42 mouse cellular contexts compared by ENCODE assay signal in genomic region chr2:165086634-165087033, GRCm38 (mm10). TPM values are rescaled to one million over a fixed set of nuclear protein-coding genes. Genes with fewer than 3 reads are reported as not detected.
DNase-seq lines count a peak whose midpoint lies in the region; ATAC-seq and TF ChIP-seq lines count a peak whose summit lies in the region.
"Had no signal": no experiment of that assay in that cellular context is flagged by ENCODE, and none has a peak within 500 bp of the region (broad histone marks: within the 10 kb centered on the region; RNA-seq: fewer than 3 reads in every experiment).

No protein-coding gene starts in this region.

- no peak for TF ChIP-seq CTCF in hindbrain, postnatal 0 days (IDR thresholded peaks at IDR 0.05; ENCODE audit: low read depth)
- no peak for TF ChIP-seq CTCF in forebrain, postnatal 0 days (IDR thresholded peaks at IDR 0.05; ENCODE audit: low read depth)

- no peak overlapping the region for H3K4me3 ChIP-seq in hindbrain, postnatal 0 days (ENCODE audit: low read length)
- H3K4me3 ChIP-seq in hindbrain, embryonic 12.5 days = no peak overlapping the region
- H3K4me3 ChIP-seq in forebrain, postnatal 0 days (ENCODE audit: low read depth, low read length) = no peak overlapping the region
- H3K4me3 ChIP-seq: embryonic facial prominence, embryonic 10.5 days; embryonic facial prominence, embryonic 15.5 days; limb, embryonic 12.5 days; liver, embryonic 15.5 days; midbrain, embryonic 12.5 days; myocyte; neural tube, embryonic 15.5 days had no signal

- 0 out of 2 replicates have a peak overlapping the region, but pooled peaks have one; percentile 11 for H3K27ac ChIP-seq in hindbrain, postnatal 0 days
- no peak overlapping the region for H3K27ac ChIP-seq in hindbrain, embryonic 12.5 days
- no peak overlapping the region for H3K27ac ChIP-seq in forebrain, postnatal 0 days (ENCODE audit: low read depth, low read length)
- H3K27ac ChIP-seq: embryonic facial prominence, embryonic 10.5 days; embryonic facial prominence, embryonic 15.5 days; limb, embryonic 12.5 days; liver, embryonic 15.5 days; neural tube, embryonic 15.5 days had no signal

- no peak overlapping the region for H3K9ac ChIP-seq in hindbrain, postnatal 0 days (replicated peaks; ENCODE audit: low read length)
- no peak overlapping the region for H3K9ac ChIP-seq in hindbrain, embryonic 12.5 days
- H3K9ac ChIP-seq in forebrain, postnatal 0 days = no peak overlapping the region
- H3K9ac ChIP-seq: embryonic facial prominence, embryonic 15.5 days; limb, embryonic 12.5 days; liver, embryonic 15.5 days; lung, embryonic 14.5 days; midbrain, embryonic 12.5 days; neural tube, embryonic 15.5 days had no signal

- DNase-seq in hindbrain, postnatal 0 days (ENCODE audit: low spot score) = no peak
- peak; percentile 56 for DNase-seq in retina, postnatal 1 day
- DNase-seq in retina, embryonic 14.5 days (ENCODE audit: low spot score) = no peak
- DNase-seq in forebrain, postnatal 0 days = peak; percentile 40
- no peak for DNase-seq in gastrocnemius, postnatal 14 days
- DNase-seq in cerebellum, postnatal 25 days = no peak
- DNase-seq: adrenal gland, postnatal 25 days; B cell, adult 2 months; cerebellum, adult 2 months; cerebellum, postnatal 14 days; gastrocnemius, postnatal 36 days; heart, adult 18-20 months; heart, postnatal 4 days; kidney, adult 9 months; kidney, postnatal 10 days; lung, embryonic 14.5 days; lung, postnatal 14 days; right cerebral cortex, adult 18-20 months; spleen, adult 18-20 months; thymus, adult 18-20 months; thymus, postnatal 25 days had no signal

- intact Hi-C loops in gastrocnemius, postnatal 14 days (cut with DNase I; ENCODE audit: low total_unique reads) = no loop called here

- H3K4me2 ChIP-seq in hindbrain, postnatal 0 days (ENCODE audit: low read depth, low read length) = no peak overlapping the region
- no peak overlapping the region for H3K4me2 ChIP-seq in hindbrain, embryonic 12.5 days (replicated peaks)
- H3K4me2 ChIP-seq in forebrain, postnatal 0 days (ENCODE audit: low read depth) = no peak overlapping the region
- H3K4me2 ChIP-seq: embryonic facial prominence, embryonic 15.5 days; heart, embryonic 11.5 days; limb, embryonic 12.5 days; liver, embryonic 15.5 days; lung, embryonic 14.5 days; midbrain, embryonic 12.5 days; neural tube, embryonic 15.5 days had no signal

- H3K27me3 ChIP-seq in hindbrain, postnatal 0 days (ENCODE audit: insufficient read depth, low read length) = no peaks in the 10 kb centered on the region
- 0 out of 2 replicates have a peak, but pooled peaks cover 6% of the 10 kb centered on the region for H3K27me3 ChIP-seq in hindbrain, embryonic 12.5 days
- no peaks in the 10 kb centered on the region for H3K27me3 ChIP-seq in forebrain, postnatal 0 days (ENCODE audit: insufficient read depth, low read length)
- H3K27me3 ChIP-seq: neural tube, embryonic 15.5 days had no signal

- no peaks in the 10 kb centered on the region for H3K4me1 ChIP-seq in hindbrain, postnatal 0 days (ENCODE audit: insufficient read depth, low read length)
- H3K4me1 ChIP-seq in hindbrain, embryonic 12.5 days = peaks cover 3% of the 10 kb centered on the region; the same call in 1 of the 2 replicates
- H3K4me1 ChIP-seq in forebrain, postnatal 0 days (ENCODE audit: insufficient read depth) = no peaks in the 10 kb centered on the region
- H3K4me1 ChIP-seq: embryonic facial prominence, embryonic 15.5 days; limb, embryonic 12.5 days; liver, embryonic 15.5 days; midbrain, embryonic 12.5 days had no signal

- 74% methylated on average over 4 of the region's 4 CpGs for WGBS in hindbrain, postnatal 0 days
- 78% methylated on average over 4 of the region's 4 CpGs for WGBS in hindbrain, embryonic 12.5 days
- WGBS in forebrain, postnatal 0 days = 54% methylated on average over 4 of the region's 4 CpGs

- H3K36me3 ChIP-seq in hindbrain, postnatal 0 days (ENCODE audit: insufficient read depth, low read length) = no peaks in the 10 kb centered on the region
- no peaks in the 10 kb centered on the region for H3K36me3 ChIP-seq in hindbrain, embryonic 12.5 days
- no peaks in the 10 kb centered on the region for H3K36me3 ChIP-seq in forebrain, postnatal 0 days (ENCODE audit: insufficient read depth)
- H3K36me3 ChIP-seq: embryonic facial prominence, embryonic 10.5 days; embryonic facial prominence, embryonic 15.5 days; limb, embryonic 12.5 days; liver, embryonic 15.5 days; midbrain, embryonic 12.5 days; neural tube, embryonic 15.5 days had no signal

- no peaks in the 10 kb centered on the region for H3K9me3 ChIP-seq in hindbrain, postnatal 0 days (ENCODE audit: low read length)
- H3K9me3 ChIP-seq in hindbrain, embryonic 12.5 days (replicated peaks) = no peaks in the 10 kb centered on the region
- no peaks in the 10 kb centered on the region for H3K9me3 ChIP-seq in forebrain, postnatal 0 days (ENCODE audit: low read length)
- H3K9me3 ChIP-seq: embryonic facial prominence, embryonic 10.5 days; embryonic facial prominence, embryonic 15.5 days; limb, embryonic 12.5 days; liver, embryonic 15.5 days; midbrain, embryonic 12.5 days; neural tube, embryonic 15.5 days had no signal

- no peak for ATAC-seq in hindbrain, postnatal 0 days
- ATAC-seq in hindbrain, embryonic 12.5 days (ENCODE audit: low FRiP score) = no peak
- ATAC-seq in forebrain, postnatal 0 days = no peak
- ATAC-seq: intestine, postnatal 0 days had no signal

RNA-seq across cellular contexts. Expression of gene 1700025C18Rik, which starts 3.9 kb away (rescaled TPM):
- total RNA-seq in hindbrain, postnatal 0 days (2014; rRNA removed) = not detected in 2 replicates
- not detected in 2 replicates for polyA plus RNA-seq in hindbrain, postnatal 0 days (2015; fragmentation: Nextera tagmentation; extraction: Ambion mirVana)
- polyA plus RNA-seq in hindbrain, embryonic 12.5 days (2016; fragmentation: Nextera tagmentation; extraction: Ambion mirVana) = not detected in 2 replicates
- not detected in 2 replicates for total RNA-seq in forebrain, postnatal 0 days (2014; rRNA removed)
- polyA plus RNA-seq in forebrain, postnatal 0 days (2015; fragmentation: Nextera tagmentation; extraction: Ambion mirVana) = not detected in 2 replicates
- not detected for total RNA-seq in gastrocnemius, postnatal 14 days (2021)
- total RNA-seq: adrenal gland, adult 18-20 months; adrenal gland, postnatal 25 days; gastrocnemius, adult 18-20 months; gastrocnemius, postnatal 36 days; heart, adult 18-20 months; heart, postnatal 4 days; layer of hippocampus, postnatal 10 days; left cerebral cortex, adult 18-20 months; left cerebral cortex, postnatal 25 days; liver, adult 2 months; megakaryocyte progenitor cell, adult 5-6 weeks had no signal
- polyA plus RNA-seq: cerebellum, adult 2 months; embryonic facial prominence, embryonic 10.5 days; embryonic facial prominence, embryonic 15.5 days; frontal cortex, adult 2 months; heart, embryonic 11.5 days; heart, embryonic 16.5 days; intestine, postnatal 0 days; large intestine, adult 2 months; limb, embryonic 12.5 days; liver, adult 2 months; liver, embryonic 15.5 days; lung, embryonic 14.5 days; midbrain, embryonic 12.5 days; myocyte; neural tube, embryonic 15.5 days; stomach, embryonic 16.5 days had no signal

RNA-seq across cellular contexts. Expression of gene Cd40, which starts 31.2 kb away (rescaled TPM):
- 3.8 and 7.3 TPM in 2 replicates for total RNA-seq in hindbrain, postnatal 0 days (2014; rRNA removed)
- polyA plus RNA-seq in hindbrain, postnatal 0 days (2015; fragmentation: Nextera tagmentation; extraction: Ambion mirVana) = 4.8 and 5.4 TPM in 2 replicates
- polyA plus RNA-seq in hindbrain, embryonic 12.5 days (2016; fragmentation: Nextera tagmentation; extraction: Ambion mirVana) = 5.4 and 6.8 TPM in 2 replicates
- 5.0 TPM in 2 replicates for total RNA-seq in forebrain, postnatal 0 days (2014; rRNA removed)
- polyA plus RNA-seq in forebrain, postnatal 0 days (2015; fragmentation: Nextera tagmentation; extraction: Ambion mirVana) = 4.7 and 7.0 TPM in 2 replicates
- total RNA-seq in gastrocnemius, postnatal 14 days (2021) = 1 to 10 TPM; 1.1 to 1.2 TPM

RNA-seq across cellular contexts. Expression of gene Ncoa5, which starts 52.0 kb away (rescaled TPM):
- total RNA-seq in hindbrain, postnatal 0 days (2014; rRNA removed) = 60.8 and 101 TPM in 2 replicates
- polyA plus RNA-seq in hindbrain, postnatal 0 days (2015; fragmentation: Nextera tagmentation; extraction: Ambion mirVana) = 55.5 and 56.3 TPM in 2 replicates
- 126 and 129 TPM in 2 replicates for polyA plus RNA-seq in hindbrain, embryonic 12.5 days (2016; fragmentation: Nextera tagmentation; extraction: Ambion mirVana)
- 81.8 and 96.3 TPM in 2 replicates for total RNA-seq in forebrain, postnatal 0 days (2014; rRNA removed)
- polyA plus RNA-seq in forebrain, postnatal 0 days (2015; fragmentation: Nextera tagmentation; extraction: Ambion mirVana) = 49.2 and 64.4 TPM in 2 replicates
- total RNA-seq in gastrocnemius, postnatal 14 days (2021) = 10 to 100 TPM; 12.3 TPM

Comparison
In these comparisons a context has a peak if more than half of its experiments do, and no peak if none do; other contexts are left out.
1. DNase-seq: peak in retina, postnatal 1 day (single experiment) and forebrain, postnatal 0 days (single experiment); none in hindbrain, postnatal 0 days (single experiment), retina, embryonic 14.5 days (single experiment), gastrocnemius, postnatal 14 days (single experiment) and cerebellum, postnatal 25 days (0 of 2).